In the genomic region with DNA sequence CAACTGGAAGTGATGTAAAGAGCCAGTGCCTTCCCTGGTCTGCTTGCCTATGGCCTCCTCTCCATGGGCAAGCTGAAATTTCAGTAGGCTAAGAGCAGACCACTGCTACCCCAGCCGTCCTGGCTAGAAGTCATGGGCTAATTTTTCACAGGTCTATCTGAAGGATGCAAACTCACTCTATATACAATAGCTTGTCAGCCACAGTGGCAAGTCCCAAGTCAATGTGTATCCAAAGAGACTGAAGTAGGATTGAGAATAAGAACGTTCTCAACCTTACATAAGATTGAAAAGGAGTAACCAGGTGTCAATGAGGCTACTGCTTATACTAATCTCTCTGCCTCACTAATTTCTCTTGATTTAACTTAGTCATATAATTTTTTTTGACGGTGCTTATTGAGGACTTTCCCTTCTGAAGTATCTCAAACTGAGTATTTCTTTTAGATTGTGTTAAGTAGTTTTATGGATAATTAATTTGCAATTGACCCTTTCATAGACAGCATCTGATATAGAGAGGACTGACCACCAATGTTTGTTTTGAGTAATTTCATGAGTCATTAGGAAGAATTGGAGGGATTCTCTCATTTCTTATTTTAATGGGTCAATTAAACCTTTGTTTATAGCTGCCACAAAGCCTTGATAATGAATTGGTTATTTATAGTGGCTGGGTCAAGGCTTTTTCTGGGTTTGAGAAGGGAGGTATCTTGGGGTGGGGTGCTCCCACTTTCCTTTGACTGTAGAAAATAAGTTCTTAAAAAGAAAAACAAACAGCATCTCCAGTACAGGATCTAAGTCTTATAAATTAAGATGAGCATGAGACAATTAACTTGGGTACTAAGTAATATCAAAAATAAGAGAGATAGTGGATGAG, we compare ENCODE assay signal across 17 mouse cellular contexts.
"Had no signal": no experiment of that assay in that cellular context is flagged by ENCODE, and none has a peak within 500 bp of the region (broad histone marks: within the 10 kb centered on the region; RNA-seq: fewer than 3 reads in every experiment).

No protein-coding gene starts in this region.

- H3K27me3 ChIP-seq: megakaryocyte, embryonic 14.5 days; midbrain, embryonic 13.5 days; midbrain, embryonic 15.5 days; neural tube, embryonic 12.5 days; stomach, embryonic 15.5 days had no signal

- ATAC-seq: midbrain, embryonic 13.5 days; midbrain, embryonic 15.5 days had no signal

- H3K4me2 ChIP-seq: lung, embryonic 14.5 days; midbrain, embryonic 11.5 days; midbrain, embryonic 13.5 days; midbrain, embryonic 15.5 days; neural tube, embryonic 12.5 days; stomach, embryonic 15.5 days had no signal

- H3K9me3 ChIP-seq: megakaryocyte, embryonic 14.5 days; midbrain, embryonic 13.5 days; midbrain, embryonic 15.5 days; neural tube, embryonic 12.5 days; stomach, embryonic 15.5 days had no signal

- H3K4me3 ChIP-seq: megakaryocyte, embryonic 14.5 days; midbrain, embryonic 13.5 days; midbrain, embryonic 15.5 days; neural tube, embryonic 12.5 days; stomach, embryonic 15.5 days had no signal

- H3K4me1 ChIP-seq: megakaryocyte, embryonic 14.5 days; neural tube, embryonic 12.5 days; stomach, embryonic 15.5 days had no signal

- H3K36me3 ChIP-seq: midbrain, embryonic 13.5 days; midbrain, embryonic 15.5 days; neural tube, embryonic 12.5 days; stomach, embryonic 15.5 days had no signal

- H3K27ac ChIP-seq: liver, embryonic 14.5 days; macrophage; midbrain, embryonic 13.5 days; midbrain, embryonic 15.5 days; neural tube, embryonic 12.5 days; stomach, embryonic 15.5 days; stomach, postnatal 0 days had no signal

- H3K9ac ChIP-seq: liver, embryonic 14.5 days; lung, embryonic 14.5 days; midbrain, embryonic 13.5 days; midbrain, embryonic 15.5 days; neural tube, embryonic 12.5 days; stomach, embryonic 15.5 days had no signal

- DNase-seq: lung, adult 18-20 months; lung, embryonic 14.5 days; lung, postnatal 14 days; lung, postnatal 36 days; right cerebral cortex, postnatal 14 days; thymus, adult 2 months; thymus, postnatal 25 days; thymus, postnatal 4 days had no signal
